Mouse (Mus musculus) hindlimb bud, embryonic 11.5 days (tissue): ENCODE measurements at regions not wholly inside any gene's neighbourhood (a gene's known extent, or its start where the extent isn't known, plus 50 kb on each side); places are given as distances from the start of the nearest gene placed in this dataset.

Experiments
- DNase-seq: peaks from one replicate; pipeline ENCODE4 v3.0.0-alpha.2; 2012; ENCODE audit warnings: low read depth, low spot score; ENCODE audit errors: extremely low spot score

- no peak for DNase-seq
Measured at GRCm38 (mm10) chr16:92982934-92983333, 157.0 kb upstream of the Runx1 start.

GRCm38 (mm10) chr16:92979620-92980330 is 153.8 kb upstream of the Runx1 start:
- DNase-seq = no peak

GRCm38 (mm10) chr16:92976097-92976496 is 150.1 kb upstream of the Runx1 start:
- DNase-seq = peak; percentile 68

GRCm38 (mm10) chr16:92975090-92975489 is 149.1 kb upstream of the Runx1 start:
- DNase-seq = no peak

GRCm38 (mm10) chr16:92972681-92973080 is 146.7 kb upstream of the Runx1 start:
- DNase-seq = no peak

GRCm38 (mm10) chr16:92971956-92972355 is 146.0 kb upstream of the Runx1 start:
- DNase-seq = no peak

GRCm38 (mm10) chr16:92970587-92970986 is 144.6 kb upstream of the Runx1 start:
- no peak for DNase-seq

GRCm38 (mm10) chr16:92969036-92969435 is 143.1 kb upstream of the Runx1 start:
- DNase-seq = no peak

GRCm38 (mm10) chr16:92966069-92966866 is 140.3 kb upstream of the Runx1 start:
- DNase-seq = no peak

- no peak for DNase-seq
Measured at GRCm38 (mm10) chr16:92965651-92966050, 139.7 kb upstream of the Runx1 start.

GRCm38 (mm10) chr16:92963582-92963981 is 137.6 kb upstream of the Runx1 start:
- no peak for DNase-seq

GRCm38 (mm10) chr16:92961361-92961760 is 135.4 kb upstream of the Runx1 start:
- DNase-seq = no peak

GRCm38 (mm10) chr16:92960740-92961139 is 134.8 kb upstream of the Runx1 start:
- no peak for DNase-seq

GRCm38 (mm10) chr16:92958967-92959366 is 133.0 kb upstream of the Runx1 start:
- no peak for DNase-seq

GRCm38 (mm10) chr16:92958146-92958545 is 132.2 kb upstream of the Runx1 start:
- no peak for DNase-seq

GRCm38 (mm10) chr16:92955508-92955907 is 129.6 kb upstream of the Runx1 start:
- DNase-seq = no peak

GRCm38 (mm10) chr16:92955087-92955486 is 129.1 kb upstream of the Runx1 start:
- no peak for DNase-seq

GRCm38 (mm10) chr16:92953936-92954654 is 128.1 kb upstream of the Runx1 start:
- no peak for DNase-seq

GRCm38 (mm10) chr16:92952336-92953097 is 126.6 kb upstream of the Runx1 start:
- DNase-seq = no peak

GRCm38 (mm10) chr16:92951516-92951915 is 125.6 kb upstream of the Runx1 start:
- no peak for DNase-seq

GRCm38 (mm10) chr16:92948494-92948893 is 122.5 kb upstream of the Runx1 start:
- DNase-seq = no peak
